Mouse (Mus musculus) erythroblast, embryonic 14.5 days (primary cell): ENCODE measurements around the gene Lifr.

Experiments
- GATA1 ChIP-seq: IDR thresholded peaks from 2 replicates; pipeline ENCODE4 v1.6.1; 2012; ENCODE audit warnings: low read length, inconsistent platforms, mixed read lengths
- TAL1 ChIP-seq: IDR thresholded peaks from 3 replicates; pipeline ENCODE4 v1.6.1; 2012; ENCODE audit warnings: low read length, inconsistent platforms, mixed read lengths

- no peak for TF ChIP-seq GATA1
- TF ChIP-seq TAL1, result no peak
Observed at GRCm38 (mm10) chr15:7138471-7138870, 48.1 kb downstream of the Lifr start.
